Mouse (Mus musculus): ENCODE results near the gene Trp53i11. TPM values are rescaled to one million over a fixed set of nuclear protein-coding genes. Genes with fewer than 3 reads are reported as not detected.

Trp53i11 gene
- polyA plus RNA-seq, 1 experiment from 2014 or later: 142 TPM

- Histone ChIP-seq H3K27ac (replicated peaks) (peak overlapping the region; percentile 39), H3K4me1 (peaks cover 5% of the 10 kb centered on the region; the same call in 1 of the 2 replicates), H3K9me3 (no peaks in the 10 kb centered on the region), H3K27me3 (no peaks in the 10 kb centered on the region; the same call in 1 of the 2 replicates), H3K4me3 (no peak overlapping the region), H3K4me2 (replicated peaks) (no peak overlapping the region), H3K9ac (replicated peaks) (no peak overlapping the region), H3K36me3 (no peaks in the 10 kb centered on the region)
- no peak for ATAC-seq (ENCODE audit: low FRiP score, low read depth)
- whole genome bisulfite sequencing: 72% methylated on average over 4 of the region's 4 CpGs
Observed at GRCm38 (mm10) chr2:93160467-93161035, 26.8 kb upstream of the Trp53i11 start.

GRCm38 (mm10) chr2:93161914-93162664 lies 25.3 kb upstream of the Trp53i11 start:
- Histone ChIP-seq H3K36me3 (no peaks in the 10 kb centered on the region), H3K9ac (replicated peaks) (no peak overlapping the region)
- 89% methylated on average over 7 of the region's 7 CpGs for WGBS

GRCm38 (mm10) chr2:93162791-93163190 lies 24.6 kb upstream of the Trp53i11 start:
- no peaks in the 10 kb centered on the region for H3K9me3 ChIP-seq
- WGBS: 81% methylated on average over 4 of the region's 4 CpGs
- H3K36me3 ChIP-seq: no peaks in the 10 kb centered on the region
- H3K27me3 ChIP-seq: no peaks in the 10 kb centered on the region; the same call in 1 of the 2 replicates
- ATAC-seq (ENCODE audit: low FRiP score, low read depth): no peak
- H3K27ac ChIP-seq (replicated peaks): no peak overlapping the region
- no peak overlapping the region for H3K9ac ChIP-seq (replicated peaks)
- H3K4me3 ChIP-seq: no peak overlapping the region
- H3K4me2 ChIP-seq (replicated peaks): no peak overlapping the region
- H3K4me1 ChIP-seq: peaks cover 6% of the 10 kb centered on the region; the same call in 1 of the 2 replicates

More at GRCm38 (mm10) chr2:93161914-93162664, 25.3 kb upstream of the Trp53i11 start:
- Histone ChIP-seq H3K4me3 (no peak overlapping the region), H3K9me3 (no peaks in the 10 kb centered on the region), H3K27me3 (no peaks in the 10 kb centered on the region; the same call in 1 of the 2 replicates), H3K27ac (replicated peaks) (no peak overlapping the region), H3K4me1 (peaks cover 6% of the 10 kb centered on the region; the same call in 1 of the 2 replicates), H3K4me2 (replicated peaks) (no peak overlapping the region)
- ATAC-seq (ENCODE audit: low FRiP score, low read depth): no peak

- Histone ChIP-seq H3K4me3 (no peak overlapping the region), H3K4me1 (peaks cover 6% of the 10 kb centered on the region; the same call in 1 of the 2 replicates), H3K36me3 (no peaks in the 10 kb centered on the region), H3K9me3 (no peaks in the 10 kb centered on the region), H3K9ac (replicated peaks) (no peak overlapping the region), H3K27me3 (no peaks in the 10 kb centered on the region; the same call in 1 of the 2 replicates), H3K27ac (replicated peaks) (no peak overlapping the region), H3K4me2 (replicated peaks) (no peak overlapping the region)
- no peak for ATAC-seq (ENCODE audit: low FRiP score, low read depth)
- 29% methylated on average over 2 of the region's 2 CpGs for WGBS
Observed at GRCm38 (mm10) chr2:93163317-93163716, 24.0 kb upstream of the Trp53i11 start.

- Histone ChIP-seq H3K36me3 (no peaks in the 10 kb centered on the region), H3K9me3 (no peaks in the 10 kb centered on the region), H3K9ac (replicated peaks) (no peak overlapping the region), H3K4me2 (replicated peaks) (no peak overlapping the region), H3K27me3 (no peaks in the 10 kb centered on the region; the same call in 1 of the 2 replicates), H3K4me3 (no peak overlapping the region), H3K4me1 (peaks cover 6% of the 10 kb centered on the region; the same call in 1 of the 2 replicates), H3K27ac (replicated peaks) (no peak overlapping the region)
- ATAC-seq (ENCODE audit: low FRiP score, low read depth): no peak
- 91% methylated on average over 6 of the region's 6 CpGs for WGBS
Observed at GRCm38 (mm10) chr2:93163750-93164335, 23.5 kb upstream of the Trp53i11 start.

GRCm38 (mm10) chr2:93166295-93166694 lies 21.1 kb upstream of the Trp53i11 start:
- no peaks in the 10 kb centered on the region for H3K36me3 ChIP-seq
- H3K4me3 ChIP-seq: no peak overlapping the region
- H3K4me2 ChIP-seq (replicated peaks): no peak overlapping the region
- H3K9me3 ChIP-seq: no peaks in the 10 kb centered on the region
- no peaks in the 10 kb centered on the region for H3K27me3 ChIP-seq
- H3K9ac ChIP-seq (replicated peaks): no peak overlapping the region
- ATAC-seq (ENCODE audit: low FRiP score, low read depth): no peak
- WGBS: 75% methylated on average over 6 of the region's 6 CpGs
- H3K4me1 ChIP-seq: peaks cover 13% of the 10 kb centered on the region
- no peak overlapping the region for H3K27ac ChIP-seq (replicated peaks)

GRCm38 (mm10) chr2:93166734-93167406 lies 20.5 kb upstream of the Trp53i11 start:
- 86% methylated on average over 14 of the region's 14 CpGs for WGBS
- H3K27ac ChIP-seq (replicated peaks): no peak overlapping the region
- no peak for ATAC-seq (ENCODE audit: low FRiP score, low read depth)

GRCm38 (mm10) chr2:93170156-93170844 lies 17.0 kb upstream of the Trp53i11 start:
- no peaks in the 10 kb centered on the region for H3K9me3 ChIP-seq
- H3K9ac ChIP-seq (replicated peaks): no peak overlapping the region
- H3K27me3 ChIP-seq: no peaks in the 10 kb centered on the region
- H3K4me3 ChIP-seq: no peak overlapping the region
- no peaks in the 10 kb centered on the region for H3K36me3 ChIP-seq
- ATAC-seq (ENCODE audit: low FRiP score, low read depth): no peak
- no peak overlapping the region for H3K4me2 ChIP-seq (replicated peaks)
- H3K27ac ChIP-seq (replicated peaks): peak overlapping the region; percentile 21; the same call in 1 of the 2 replicates
- 78% methylated on average over 19 of the region's 19 CpGs for WGBS
- H3K4me1 ChIP-seq: peaks cover 41% of the 10 kb centered on the region

More at GRCm38 (mm10) chr2:93166734-93167406, 20.5 kb upstream of the Trp53i11 start:
- H3K4me2 ChIP-seq (replicated peaks): no peak overlapping the region
- no peaks in the 10 kb centered on the region for H3K9me3 ChIP-seq
- H3K9ac ChIP-seq (replicated peaks): no peak overlapping the region
- H3K27me3 ChIP-seq: no peaks in the 10 kb centered on the region
- H3K4me3 ChIP-seq: no peak overlapping the region
- H3K4me1 ChIP-seq: peaks cover 13% of the 10 kb centered on the region
- no peaks in the 10 kb centered on the region for H3K36me3 ChIP-seq

- peak overlapping the region; percentile 21; the same call in 1 of the 2 replicates for H3K27ac ChIP-seq (replicated peaks)
- H3K9ac ChIP-seq (replicated peaks): no peak overlapping the region
- no peaks in the 10 kb centered on the region for H3K36me3 ChIP-seq
- no peak overlapping the region for H3K4me3 ChIP-seq
- H3K4me1 ChIP-seq: peaks cover 46% of the 10 kb centered on the region
- H3K27me3 ChIP-seq: no peaks in the 10 kb centered on the region
- ATAC-seq (ENCODE audit: low FRiP score, low read depth): no peak
- no peaks in the 10 kb centered on the region for H3K9me3 ChIP-seq
- no peak overlapping the region for H3K4me2 ChIP-seq (replicated peaks)
- 82% methylated on average over 5 of the region's 5 CpGs for WGBS
Observed at GRCm38 (mm10) chr2:93170845-93171200, 16.5 kb upstream of the Trp53i11 start.

- no peak overlapping the region; the same call in 1 of the 2 replicates for H3K27ac ChIP-seq (replicated peaks)
- no peak overlapping the region for H3K4me3 ChIP-seq
- no peaks in the 10 kb centered on the region for H3K27me3 ChIP-seq
- H3K9ac ChIP-seq (replicated peaks): no peak overlapping the region
- no peak overlapping the region for H3K4me2 ChIP-seq (replicated peaks)
- 90% methylated on average over 6 of the region's 6 CpGs for WGBS
- H3K4me1 ChIP-seq: peaks cover 56% of the 10 kb centered on the region
- no peaks in the 10 kb centered on the region for H3K9me3 ChIP-seq
- H3K36me3 ChIP-seq: no peaks in the 10 kb centered on the region
- ATAC-seq (ENCODE audit: low FRiP score, low read depth): no peak
Observed at GRCm38 (mm10) chr2:93171929-93172328, 15.4 kb upstream of the Trp53i11 start.

GRCm38 (mm10) chr2:93172460-93172859 lies 14.9 kb upstream of the Trp53i11 start:
- ATAC-seq (ENCODE audit: low FRiP score, low read depth): no peak
- H3K27me3 ChIP-seq: no peaks in the 10 kb centered on the region
- 52% methylated on average over 5 of the region's 5 CpGs for WGBS
- H3K4me1 ChIP-seq: peaks cover 61% of the 10 kb centered on the region
- no peaks in the 10 kb centered on the region for H3K9me3 ChIP-seq
- H3K4me2 ChIP-seq (replicated peaks): no peak overlapping the region
- peak overlapping the region; percentile 20; the same call in 1 of the 2 replicates for H3K27ac ChIP-seq (replicated peaks)
- no peak overlapping the region for H3K9ac ChIP-seq (replicated peaks)
- H3K36me3 ChIP-seq: no peaks in the 10 kb centered on the region
- no peak overlapping the region for H3K4me3 ChIP-seq
